Comparison of ENCODE assay signal across 20 mouse cellular contexts in genomic region chr11:52970396-52970795, GRCm38 (mm10).
A peak's percentile ranks its signal among the peaks of the same experiment; 100 is the strongest.
DNase-seq lines count a peak whose midpoint lies in the region; ATAC-seq and TF ChIP-seq lines count a peak whose summit lies in the region.
"Had no signal": no experiment of that assay in that cellular context is flagged by ENCODE, and none has a peak within 500 bp of the region (broad histone marks: within the 10 kb centered on the region; RNA-seq: fewer than 3 reads in every experiment).

No protein-coding gene starts in this region.

- H3K4me1 ChIP-seq in forebrain, embryonic 11.5 days (replicated peaks; ENCODE audit: control insufficient read depth, insufficient read depth, low read length) = no peaks in the 10 kb centered on the region
- no peaks in the 10 kb centered on the region for H3K4me1 ChIP-seq in forebrain, embryonic 14.5 days (ENCODE audit: control insufficient read depth, insufficient read depth, low read length)
- no peaks in the 10 kb centered on the region for H3K4me1 ChIP-seq in thymus, adult 2 months (replicated peaks; ENCODE audit: control insufficient read depth, insufficient read depth, low read length)
- H3K4me1 ChIP-seq: hindbrain, embryonic 15.5 days; intestine, embryonic 15.5 days; kidney, embryonic 15.5 days; liver, embryonic 13.5 days had no signal

- H3K9me3 ChIP-seq in forebrain, embryonic 11.5 days (ENCODE audit: control insufficient read depth, low read length) = no peaks in the 10 kb centered on the region
- no peaks in the 10 kb centered on the region for H3K9me3 ChIP-seq in forebrain, embryonic 14.5 days (replicated peaks; ENCODE audit: control insufficient read depth, low read length)
- H3K9me3 ChIP-seq: forebrain, embryonic 10.5 days; hindbrain, embryonic 15.5 days; intestine, embryonic 15.5 days; kidney, embryonic 15.5 days; limb, embryonic 13.5 days; liver, embryonic 13.5 days; lung, embryonic 15.5 days had no signal

- no peaks in the 10 kb centered on the region for H3K27me3 ChIP-seq in forebrain, embryonic 11.5 days (ENCODE audit: control insufficient read depth, insufficient read depth, low read length)
- no peaks in the 10 kb centered on the region for H3K27me3 ChIP-seq in forebrain, embryonic 14.5 days (replicated peaks; ENCODE audit: control insufficient read depth, insufficient read depth, low read length)
- H3K27me3 ChIP-seq in thymus, adult 2 months (ENCODE audit: control insufficient read depth, insufficient read depth, low read length) = no peaks in the 10 kb centered on the region
- H3K27me3 ChIP-seq: hindbrain, embryonic 15.5 days; intestine, embryonic 15.5 days; kidney, embryonic 15.5 days; limb, embryonic 13.5 days; liver, embryonic 13.5 days; lung, embryonic 15.5 days had no signal

- no peak for TF ChIP-seq POLR2A in thymus, adult 2 months (IDR thresholded peaks at IDR 0.05; ENCODE audit: control insufficient read depth, extremely low read depth, insufficient read depth, low read length, poor library complexity)

- H3K4me3 ChIP-seq in forebrain, embryonic 11.5 days (ENCODE audit: low read depth, low read length) = no peak overlapping the region
- H3K4me3 ChIP-seq in forebrain, embryonic 14.5 days (ENCODE audit: low read depth, low read length) = no peak overlapping the region
- no peak overlapping the region for H3K4me3 ChIP-seq in gastrocnemius, adult 2 months
- no peak overlapping the region for H3K4me3 ChIP-seq in thymus, adult 2 months (ENCODE audit: control insufficient read depth, insufficient read depth, low read length)
- H3K4me3 ChIP-seq: forebrain, embryonic 10.5 days; hindbrain, embryonic 15.5 days; intestine, embryonic 15.5 days; kidney, embryonic 15.5 days; limb, embryonic 13.5 days; liver, embryonic 13.5 days; lung, embryonic 15.5 days had no signal

- ATAC-seq in forebrain, embryonic 11.5 days (replicated peaks; ENCODE audit: low FRiP score) = no peak
- no peak for ATAC-seq in forebrain, embryonic 14.5 days
- ATAC-seq: intestine, embryonic 15.5 days had no signal

- intact Hi-C loops in gastrocnemius, adult 2 months (cut with DNase I) = no loop called here
- intact Hi-C loops in heart, postnatal 10 days (cut with DNase I) = no loop called here

- H3K9ac ChIP-seq in forebrain, embryonic 11.5 days (ENCODE audit: low read length) = no peak overlapping the region
- no peak overlapping the region for H3K9ac ChIP-seq in forebrain, embryonic 14.5 days (ENCODE audit: low read length)
- H3K9ac ChIP-seq: hindbrain, embryonic 15.5 days; intestine, embryonic 15.5 days; kidney, embryonic 15.5 days; limb, embryonic 13.5 days; liver, embryonic 13.5 days; lung, embryonic 15.5 days had no signal

- peak; percentile 31 for DNase-seq in forebrain, embryonic 11.5 days (ENCODE audit: low spot score)
- no peak for DNase-seq in forebrain, embryonic 14.5 days (ENCODE audit: low spot score)
- DNase-seq in gastrocnemius, adult 2 months = peak; percentile 66
- peak; percentile 38 to 61 for DNase-seq in heart, adult 9 months (ENCODE audit: low spot score in 2 of 2)
- peak; percentile 63 to 76 for DNase-seq in heart, postnatal 10 days
- no peak for DNase-seq in ovary, postnatal 36 days (ENCODE audit: low spot score)
- DNase-seq in thymus, adult 2 months = no peak
- DNase-seq in lung, adult 18-20 months = no peak
- DNase-seq: kidney, postnatal 4 days; liver, embryonic 13.5 days; lung, postnatal 4 days; retina, postnatal 1 day; thymus, postnatal 14 days had no signal

- 72% methylated on average over 6 of the region's 6 CpGs for WGBS in forebrain, embryonic 11.5 days
- WGBS in forebrain, embryonic 14.5 days = 44% methylated on average over 6 of the region's 6 CpGs
- 94% methylated on average over 6 of the region's 6 CpGs for WGBS in thymus, adult 2 months

- H3K27ac ChIP-seq in forebrain, embryonic 11.5 days (ENCODE audit: low read depth, low read length) = no peak overlapping the region
- no peak overlapping the region for H3K27ac ChIP-seq in forebrain, embryonic 14.5 days (ENCODE audit: low read depth, low read length)
- H3K27ac ChIP-seq in gastrocnemius, adult 2 months = peak overlapping the region; percentile 51; the same call in 1 of the 2 replicates
- no peak overlapping the region for H3K27ac ChIP-seq in thymus, adult 2 months (ENCODE audit: control insufficient read depth, insufficient read depth, low read length)
- H3K27ac ChIP-seq: forebrain, embryonic 10.5 days; hindbrain, embryonic 15.5 days; intestine, embryonic 15.5 days; kidney, embryonic 15.5 days; limb, embryonic 13.5 days; liver, embryonic 13.5 days; lung, embryonic 15.5 days; stomach, postnatal 0 days had no signal

- H3K4me2 ChIP-seq in forebrain, embryonic 11.5 days (ENCODE audit: low read depth, low read length, severe bottlenecking) = no peak overlapping the region
- H3K4me2 ChIP-seq in forebrain, embryonic 14.5 days (ENCODE audit: low read length) = no peak overlapping the region
- H3K4me2 ChIP-seq: hindbrain, embryonic 15.5 days; intestine, embryonic 15.5 days; kidney, embryonic 15.5 days; limb, embryonic 13.5 days; liver, embryonic 13.5 days; lung, embryonic 15.5 days had no signal

- TF ChIP-seq CTCF in gastrocnemius, adult 2 months (IDR thresholded peaks at IDR 0.05) = no peak
- no peak for TF ChIP-seq CTCF in thymus, adult 2 months (IDR thresholded peaks at IDR 0.05; ENCODE audit: borderline replicate concordance, control insufficient read depth, extremely low read depth, insufficient read depth, low read length, poor library complexity)

- no peaks in the 10 kb centered on the region for H3K36me3 ChIP-seq in forebrain, embryonic 11.5 days (ENCODE audit: control insufficient read depth, insufficient read depth, low read length)
- H3K36me3 ChIP-seq in forebrain, embryonic 14.5 days (ENCODE audit: control insufficient read depth, insufficient read depth, low read length) = no peaks in the 10 kb centered on the region
- no peaks in the 10 kb centered on the region for H3K36me3 ChIP-seq in thymus, adult 2 months (ENCODE audit: control insufficient read depth, insufficient read depth, low read length)
- H3K36me3 ChIP-seq: forebrain, embryonic 10.5 days; hindbrain, embryonic 15.5 days; intestine, embryonic 15.5 days; kidney, embryonic 15.5 days; limb, embryonic 13.5 days; liver, embryonic 13.5 days; lung, embryonic 15.5 days had no signal

Comparison
In these comparisons a context has a peak if more than half of its experiments do, and no peak if none do; other contexts are left out.
1. DNase-seq: peak in forebrain, embryonic 11.5 days (single experiment), gastrocnemius, adult 2 months (single experiment), heart, adult 9 months (2 of 2) and heart, postnatal 10 days (2 of 2); none in forebrain, embryonic 14.5 days (single experiment), ovary, postnatal 36 days (single experiment), thymus, adult 2 months (single experiment) and lung, adult 18-20 months (0 of 2).